Mouse (Mus musculus) intestine, embryonic 15.5 days (tissue): ENCODE measurements around the gene Comt. TPM values are rescaled to one million over a fixed set of nuclear protein-coding genes. Genes with fewer than 3 reads are reported as not detected.

ENCODE experiments used
- ATAC-seq: fragments of 200-750 bp; cut with Nextera tagmentation; 2 replicates; pipeline ENCODE4 v1.8.0; 2017; ENCODE audit warnings: moderate TSS enrichment, moderate library complexity
- H3K27ac ChIP-seq: fragments of 300-500 bp; sonication (generic); 2 replicates; pipeline ENCODE4 v1.5.1; 2015; ENCODE audit warnings: mild to moderate bottlenecking, inconsistent platforms
- H3K27me3 ChIP-seq: fragments of 300-500 bp; sonication (generic); replicated peaks from 2 replicates; pipeline ENCODE4 v1.6.1; 2015; ENCODE audit warnings: inconsistent platforms
- H3K36me3 ChIP-seq: fragments of 300-500 bp; sonication (generic); 2 replicates; pipeline ENCODE4 v1.6.1; 2015; ENCODE audit warnings: inconsistent platforms
- H3K4me1 ChIP-seq: fragments of 300-500 bp; sonication (generic); replicated peaks from 2 replicates; pipeline ENCODE4 v1.6.1; 2015; ENCODE audit warnings: inconsistent platforms
- H3K4me2 ChIP-seq: fragments of 300-500 bp; sonication (generic); replicated peaks from 2 replicates; pipeline ENCODE4 v1.6.1; 2015; ENCODE audit warnings: mild to moderate bottlenecking, inconsistent platforms
- H3K4me3 ChIP-seq: fragments of 300-500 bp; sonication (generic); replicated peaks from 2 replicates; pipeline ENCODE4 v1.5.1; 2015; ENCODE audit warnings: inconsistent platforms
- H3K9ac ChIP-seq: fragments of 300-500 bp; sonication (generic); 2 replicates; pipeline ENCODE4 v1.6.1; 2015; ENCODE audit warnings: inconsistent platforms
- H3K9me3 ChIP-seq: fragments of 300-500 bp; sonication (generic); 2 replicates; pipeline ENCODE4 v1.6.1; 2016; ENCODE audit warnings: inconsistent platforms
- WGBS: fragments of 180-500 bp; shearing (Covaris S2); methylation state at CpG from one replicate; pipeline ENCODE4 v1.1.7; 2015; 5-methylcytosine and 5-hydroxymethylcytosine counted together
- polyA plus RNA-seq: library from polyadenylated mRNA; unstranded; fragments of >200 nt; fragmentation: Nextera tagmentation; extraction: Ambion mirVana; gene quantifications from 2 replicates; pipeline ENCODE4 v1.2.1, GENCODE M21; 2015

Gene Comt
- polyA plus RNA-seq, 1 experiment from 2014 or later: 89.5 TPM

DNA sequence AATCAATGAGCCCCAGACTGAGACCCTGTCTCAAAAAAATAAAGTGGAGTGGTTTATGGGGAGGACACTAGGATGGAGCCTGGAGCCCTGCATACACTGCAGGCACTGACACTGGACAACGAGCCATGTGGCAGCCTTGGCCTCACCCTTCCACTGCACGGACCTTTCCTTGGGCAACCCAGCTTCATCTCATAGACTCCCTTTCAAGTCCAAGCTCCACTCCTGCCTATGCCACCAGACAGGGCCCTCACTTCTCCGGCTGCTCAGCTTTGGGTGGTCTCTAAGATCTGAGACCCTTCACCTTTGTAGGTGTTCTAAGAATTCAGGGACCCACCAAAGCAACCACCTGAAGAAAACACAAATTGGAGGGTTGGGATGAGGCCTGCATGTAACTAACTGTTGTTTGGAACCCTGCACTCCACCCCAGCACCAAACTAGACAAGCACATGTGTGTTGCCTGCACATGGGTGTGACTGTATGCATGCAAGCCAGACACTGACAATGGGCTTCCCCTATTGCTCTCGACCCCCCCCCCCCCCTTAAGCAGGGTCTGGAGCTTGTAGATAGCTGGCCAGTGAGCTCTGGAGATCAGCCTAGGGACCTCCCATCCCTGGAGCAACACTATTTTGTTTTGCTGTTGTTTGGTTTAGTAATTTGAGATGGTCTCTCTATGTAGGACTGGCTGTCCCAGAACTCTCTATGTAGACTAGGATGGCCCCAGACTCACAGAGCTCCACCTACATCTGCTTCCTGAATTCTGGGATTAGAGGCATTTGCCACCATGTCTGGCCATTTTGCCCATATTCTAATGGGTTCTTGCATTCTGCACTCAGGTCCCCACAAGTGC lies 7.7 kb downstream of the Comt start:
- no peaks in the 10 kb centered on the region for H3K27me3 ChIP-seq
- peaks cover 10% of the 10 kb centered on the region for H3K4me1 ChIP-seq
- H3K4me2 ChIP-seq: no peak overlapping the region
- H3K36me3 ChIP-seq: peaks cover 3% of the 10 kb centered on the region; the same call in 1 of the 2 replicates
- no peak overlapping the region for H3K4me3 ChIP-seq
- WGBS: 88% methylated on average over 4 of the region's 4 CpGs
- H3K9me3 ChIP-seq: no peaks in the 10 kb centered on the region
- no peak overlapping the region for H3K9ac ChIP-seq
- ATAC-seq: no peak
- H3K27ac ChIP-seq: no peak overlapping the region

DNA sequence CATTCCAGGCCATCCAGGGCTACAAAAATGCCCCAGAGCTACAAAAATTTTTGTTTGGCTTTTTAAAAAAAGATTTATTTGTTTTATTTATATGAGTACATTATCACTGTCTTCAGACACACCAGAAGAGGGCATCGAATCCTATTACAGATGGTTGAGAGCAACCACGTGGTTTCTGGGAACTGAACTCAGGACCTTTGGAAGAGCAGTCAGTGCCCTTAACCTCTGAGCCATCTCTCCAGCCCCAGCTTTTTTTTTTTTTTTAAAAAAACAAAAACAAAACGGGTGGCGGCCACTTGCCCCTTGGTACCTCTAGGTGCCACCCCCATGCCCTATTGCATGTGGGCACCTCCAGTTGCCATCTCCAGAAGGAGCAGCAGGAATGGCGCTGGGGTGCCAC lies 9.2 kb downstream of the Comt start:
- H3K36me3 ChIP-seq: peaks cover 7% of the 10 kb centered on the region
- 94% methylated on average over 5 of the region's 5 CpGs for WGBS
- peaks cover 9% of the 10 kb centered on the region for H3K4me1 ChIP-seq
- no peak overlapping the region for H3K4me2 ChIP-seq
- H3K4me3 ChIP-seq: no peak overlapping the region
- H3K27ac ChIP-seq: no peak overlapping the region
- H3K9ac ChIP-seq: no peak overlapping the region
- no peaks in the 10 kb centered on the region for H3K27me3 ChIP-seq
- ATAC-seq: no peak
- H3K9me3 ChIP-seq: no peaks in the 10 kb centered on the region

DNA sequence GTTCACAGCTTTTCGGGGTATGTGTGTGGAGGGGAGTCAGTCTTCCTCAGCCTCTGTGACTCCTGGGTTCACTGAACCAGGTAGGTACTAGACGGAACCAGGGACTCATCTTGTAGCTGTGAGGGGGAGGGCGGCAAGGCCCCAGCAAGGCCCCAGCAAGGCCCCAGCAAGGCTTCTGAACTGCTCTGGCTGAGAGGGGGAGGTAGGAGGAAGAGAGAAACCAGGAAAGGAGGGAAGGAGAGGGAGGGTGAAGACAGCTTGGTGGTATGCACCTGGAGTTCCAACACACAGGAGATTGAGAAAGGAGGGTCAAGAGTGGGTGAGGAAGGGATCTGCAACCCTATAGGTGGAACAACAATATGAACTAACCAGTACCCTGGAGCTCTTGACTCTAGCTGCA lies 9.8 kb downstream of the Comt start:
- no peak overlapping the region for H3K4me3 ChIP-seq
- H3K9ac ChIP-seq: no peak overlapping the region
- WGBS: 81% methylated on average over 3 of the region's 3 CpGs
- H3K4me2 ChIP-seq: no peak overlapping the region
- H3K27me3 ChIP-seq: no peaks in the 10 kb centered on the region
- peak overlapping the region; percentile 64 for H3K27ac ChIP-seq
- H3K36me3 ChIP-seq: peaks cover 4% of the 10 kb centered on the region
- H3K4me1 ChIP-seq: peaks cover 11% of the 10 kb centered on the region
- no peak for ATAC-seq
- no peaks in the 10 kb centered on the region for H3K9me3 ChIP-seq

DNA sequence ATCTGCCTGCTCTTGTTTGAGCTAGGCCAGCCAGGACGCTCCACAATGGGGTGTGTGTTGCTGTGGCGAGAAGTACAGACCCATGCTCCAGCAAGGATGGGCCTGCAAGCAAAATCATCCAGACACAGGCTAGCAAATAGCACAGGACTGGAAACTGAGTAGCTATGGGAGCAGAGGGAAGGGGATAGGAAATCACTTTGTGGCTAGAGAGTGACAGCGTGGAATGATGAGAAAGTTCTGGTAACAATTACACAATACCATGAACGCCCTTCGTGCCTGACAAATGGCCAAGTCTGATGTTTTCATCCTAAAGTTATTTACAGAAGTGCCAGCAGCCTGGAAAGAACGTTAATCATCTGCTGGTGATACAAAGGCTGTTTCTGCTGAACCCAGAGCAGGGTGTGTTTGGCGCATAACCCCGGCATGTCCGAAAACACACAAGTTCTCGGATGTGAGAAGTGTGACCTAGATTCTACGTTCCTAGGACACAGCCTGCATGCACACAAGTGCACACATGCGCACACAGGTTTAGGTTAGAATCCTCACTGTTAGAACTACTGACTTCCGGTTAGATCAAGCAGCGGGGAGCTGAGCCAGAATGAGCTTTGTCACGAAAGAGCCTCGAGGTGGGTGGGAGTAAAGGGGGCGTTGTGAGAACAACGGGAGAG lies 10.4 kb downstream of the Comt start:
- Histone ChIP-seq H3K27me3 (no peaks in the 10 kb centered on the region), H3K4me2 (peak overlapping the region; percentile 12; the same call in 1 of the 2 replicates), H3K27ac (peak overlapping the region; percentile 64), H3K36me3 (peaks cover 7% of the 10 kb centered on the region; the same call in 1 of the 2 replicates), H3K9ac (no peak overlapping the region), H3K4me1 (peaks cover 13% of the 10 kb centered on the region), H3K9me3 (no peaks in the 10 kb centered on the region), H3K4me3 (no peak overlapping the region)
- WGBS: 45% methylated on average over 18 of the region's 18 CpGs
- peak; percentile 31; the same call in 1 of the 2 replicates for ATAC-seq

DNA sequence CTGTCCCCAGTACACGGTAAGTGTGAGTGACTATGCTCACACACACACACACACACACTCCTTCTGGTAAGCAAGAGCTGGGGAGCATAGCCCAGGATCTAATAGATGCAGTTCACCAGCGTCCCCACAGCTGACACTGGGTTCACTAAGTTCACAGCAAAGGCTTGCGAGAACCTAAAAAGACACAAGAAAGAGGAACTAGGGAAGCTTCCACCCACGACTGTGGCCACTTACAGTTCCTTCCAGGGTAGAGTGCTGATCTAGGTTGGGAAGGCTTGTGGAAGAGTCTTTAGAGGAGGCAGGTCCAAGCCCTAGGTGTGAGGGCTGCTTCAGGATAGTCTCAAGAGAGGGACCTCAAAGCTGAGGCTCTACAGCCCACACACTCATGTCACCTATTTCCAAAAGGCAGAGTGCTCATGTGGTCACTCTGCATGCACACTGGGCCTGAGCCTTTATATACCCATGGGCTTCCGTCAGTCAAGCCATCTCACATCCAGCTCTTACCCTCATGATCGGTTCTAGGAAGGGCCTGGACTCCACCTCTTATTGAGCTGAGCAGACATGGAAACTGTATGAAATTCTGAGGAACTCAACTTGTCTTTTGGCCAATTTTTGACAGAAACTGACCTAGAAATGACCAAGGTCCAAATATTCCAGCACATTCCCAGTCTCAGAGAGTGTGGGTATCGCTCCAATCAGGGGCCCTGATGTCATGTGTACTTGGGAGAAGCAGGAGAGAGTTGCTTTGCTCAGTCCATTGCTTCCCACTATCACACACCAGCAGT lies 13.4 kb downstream of the Comt start:
- H3K9me3 ChIP-seq: no peaks in the 10 kb centered on the region
- no peak for ATAC-seq
- H3K4me3 ChIP-seq: no peak overlapping the region
- peaks cover 13% of the 10 kb centered on the region for H3K4me1 ChIP-seq
- 89% methylated on average over 7 of the region's 7 CpGs for WGBS
- no peak overlapping the region for H3K9ac ChIP-seq
- H3K4me2 ChIP-seq: no peak overlapping the region
- H3K36me3 ChIP-seq: peaks cover 26% of the 10 kb centered on the region
- no peaks in the 10 kb centered on the region for H3K27me3 ChIP-seq
- H3K27ac ChIP-seq: no peak overlapping the region

DNA sequence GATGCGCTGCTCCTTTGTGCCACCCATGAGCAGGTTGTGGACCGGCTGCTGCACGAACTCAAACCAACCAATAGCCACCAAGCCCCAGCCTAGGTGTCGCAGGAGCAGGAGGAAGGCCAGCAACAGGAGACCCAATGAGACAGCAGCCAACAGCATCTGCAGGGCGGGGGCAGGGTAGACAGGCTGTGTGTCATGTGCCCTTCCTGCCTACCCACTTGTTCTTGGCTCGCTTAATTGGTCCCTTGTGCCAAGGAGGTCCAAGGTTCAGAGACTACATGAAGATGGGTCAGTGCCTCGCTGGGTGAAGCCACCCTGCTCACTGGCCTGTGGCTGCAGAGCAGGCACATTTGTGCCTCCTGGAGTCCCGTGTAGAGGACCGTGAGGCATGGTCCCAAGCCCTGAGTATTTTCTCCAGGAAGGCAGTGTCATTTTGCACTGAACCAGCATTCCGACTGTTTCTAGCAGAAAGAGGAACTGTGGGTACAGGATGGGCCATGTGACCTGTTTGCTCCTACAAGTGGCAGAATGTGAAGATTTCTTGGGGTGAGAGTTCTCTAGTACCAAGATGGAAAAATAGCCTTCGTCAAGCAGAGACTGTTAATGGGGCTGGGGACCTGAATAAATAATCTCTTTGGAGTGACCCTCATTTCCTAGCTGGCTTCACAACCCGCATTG lies 14.7 kb downstream of the Comt start:
- Histone ChIP-seq H3K27ac (no peak overlapping the region), H3K4me1 (peaks cover 13% of the 10 kb centered on the region), H3K4me3 (no peak overlapping the region), H3K36me3 (peaks cover 34% of the 10 kb centered on the region), H3K4me2 (no peak overlapping the region), H3K27me3 (no peaks in the 10 kb centered on the region), H3K9ac (no peak overlapping the region), H3K9me3 (no peaks in the 10 kb centered on the region)
- no peak for ATAC-seq
- WGBS: 83% methylated on average over 12 of the region's 12 CpGs

DNA sequence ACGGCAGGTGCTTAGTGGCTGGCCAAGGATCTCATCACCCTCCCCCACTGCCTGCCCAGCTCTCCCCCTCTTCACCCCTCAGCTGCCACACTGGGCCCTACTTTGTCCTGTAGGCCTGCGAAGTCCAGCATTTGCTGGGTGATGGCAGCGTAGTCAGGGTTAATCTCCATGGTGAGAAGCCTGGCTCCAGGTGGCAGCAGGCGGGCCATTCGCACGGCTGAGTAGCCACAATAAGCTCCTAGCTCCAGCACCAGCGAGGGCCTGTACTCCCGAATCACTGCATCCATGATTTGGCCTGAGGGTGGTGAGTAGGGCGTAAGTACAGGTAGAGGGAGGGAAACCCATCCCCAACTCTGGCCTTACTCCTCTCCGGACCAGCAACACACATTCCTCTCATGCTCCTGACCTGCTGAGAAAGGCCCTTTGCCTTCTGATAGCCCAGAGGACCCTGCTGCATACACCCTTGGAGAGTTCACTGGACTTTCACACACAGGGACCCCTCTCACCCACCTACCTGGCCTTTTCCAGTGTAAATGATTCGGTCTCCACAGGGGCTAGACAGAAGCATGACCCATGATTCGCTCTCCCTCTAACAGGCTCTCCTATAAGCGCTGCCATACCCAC lies 15.5 kb downstream of the Comt start:
- Histone ChIP-seq H3K9me3 (no peaks in the 10 kb centered on the region), H3K4me3 (no peak overlapping the region), H3K4me2 (no peak overlapping the region), H3K9ac (no peak overlapping the region), H3K27ac (no peak overlapping the region), H3K36me3 (peaks cover 34% of the 10 kb centered on the region), H3K4me1 (0 out of 2 replicates have a peak, but pooled peaks cover 9% of the 10 kb centered on the region), H3K27me3 (no peaks in the 10 kb centered on the region)
- no peak for ATAC-seq
- WGBS: 84% methylated on average over 13 of the region's 13 CpGs

DNA sequence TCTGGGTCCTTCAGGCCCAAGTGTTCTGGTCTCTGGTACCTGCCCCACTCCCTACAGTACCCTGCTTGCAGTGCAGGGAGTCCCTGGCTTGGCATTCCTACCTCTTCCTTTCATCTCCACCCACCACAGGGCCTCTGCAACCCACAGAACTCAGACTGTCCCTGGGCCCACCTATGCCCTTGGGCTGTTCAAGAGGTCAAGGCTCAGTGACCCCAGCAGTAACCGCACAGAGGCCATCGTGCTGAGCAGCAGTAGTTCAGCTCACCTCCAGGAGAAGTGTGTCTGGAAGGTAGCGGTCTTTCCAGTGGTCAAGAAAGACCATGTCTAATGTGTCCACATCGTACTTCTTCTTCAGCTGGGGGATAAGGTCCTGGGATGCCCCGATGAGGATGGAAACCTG lies 16.2 kb downstream of the Comt start:
- Histone ChIP-seq H3K4me3 (no peak overlapping the region), H3K4me1 (0 out of 2 replicates have a peak, but pooled peaks cover 6% of the 10 kb centered on the region), H3K4me2 (no peak overlapping the region), H3K27ac (no peak overlapping the region), H3K9ac (no peak overlapping the region), H3K36me3 (peaks cover 34% of the 10 kb centered on the region), H3K27me3 (no peaks in the 10 kb centered on the region), H3K9me3 (no peaks in the 10 kb centered on the region)
- ATAC-seq: no peak
- 81% methylated on average over 5 of the region's 5 CpGs for WGBS

DNA sequence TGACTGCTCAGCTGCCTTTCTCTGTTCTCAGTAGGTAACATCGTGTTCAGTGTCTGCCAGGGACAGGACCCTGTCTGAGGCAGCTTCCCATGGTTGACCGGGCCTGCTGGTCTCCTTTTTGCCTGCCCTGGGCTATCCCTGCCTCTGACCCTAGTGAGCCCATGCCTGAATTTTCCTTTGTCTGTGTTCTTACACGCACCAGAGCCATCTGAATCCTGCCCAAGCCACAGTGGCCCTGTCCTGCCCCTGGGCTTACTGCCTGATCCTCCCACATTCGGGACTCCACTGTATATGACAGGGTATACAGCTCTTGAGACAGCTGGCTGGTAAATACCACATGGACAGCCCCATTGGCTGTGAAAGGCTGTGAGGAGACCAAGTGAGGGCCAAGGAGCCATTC lies 16.9 kb downstream of the Comt start:
- Histone ChIP-seq H3K36me3 (peaks cover 34% of the 10 kb centered on the region), H3K4me2 (no peak overlapping the region), H3K27ac (no peak overlapping the region), H3K4me1 (0 out of 2 replicates have a peak, but pooled peaks cover 6% of the 10 kb centered on the region), H3K4me3 (no peak overlapping the region), H3K9ac (no peak overlapping the region), H3K27me3 (no peaks in the 10 kb centered on the region), H3K9me3 (no peaks in the 10 kb centered on the region)
- no peak for ATAC-seq
- 75% methylated on average over 4 of the region's 4 CpGs for WGBS

DNA sequence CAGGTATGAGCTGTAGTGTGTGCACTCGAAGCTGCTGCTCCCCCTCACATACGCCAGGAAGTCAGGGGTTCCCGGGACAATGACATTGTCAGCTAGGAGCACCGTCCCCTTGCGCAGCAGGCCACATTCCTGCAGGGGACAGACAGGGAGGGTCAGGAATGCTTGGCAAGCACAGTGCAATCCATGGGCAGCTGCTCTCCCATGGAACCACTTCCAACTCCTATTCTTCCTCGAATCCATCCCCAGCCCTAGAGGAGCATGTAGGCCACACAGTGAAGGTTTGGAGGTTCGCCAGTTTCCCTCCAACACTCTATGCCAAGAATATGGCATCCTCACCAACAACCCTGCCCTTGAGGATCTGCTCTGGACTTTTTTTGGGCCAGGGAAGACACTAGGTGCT lies 18.7 kb downstream of the Comt start:
- Histone ChIP-seq H3K36me3 (peaks cover 30% of the 10 kb centered on the region), H3K27me3 (no peaks in the 10 kb centered on the region), H3K4me2 (no peak overlapping the region), H3K4me1 (0 out of 2 replicates have a peak, but pooled peaks cover 6% of the 10 kb centered on the region), H3K9ac (no peak overlapping the region), H3K9me3 (no peaks in the 10 kb centered on the region), H3K4me3 (no peak overlapping the region), H3K27ac (no peak overlapping the region)
- no peak for ATAC-seq
- WGBS: 67% methylated on average over 7 of the region's 7 CpGs

DNA sequence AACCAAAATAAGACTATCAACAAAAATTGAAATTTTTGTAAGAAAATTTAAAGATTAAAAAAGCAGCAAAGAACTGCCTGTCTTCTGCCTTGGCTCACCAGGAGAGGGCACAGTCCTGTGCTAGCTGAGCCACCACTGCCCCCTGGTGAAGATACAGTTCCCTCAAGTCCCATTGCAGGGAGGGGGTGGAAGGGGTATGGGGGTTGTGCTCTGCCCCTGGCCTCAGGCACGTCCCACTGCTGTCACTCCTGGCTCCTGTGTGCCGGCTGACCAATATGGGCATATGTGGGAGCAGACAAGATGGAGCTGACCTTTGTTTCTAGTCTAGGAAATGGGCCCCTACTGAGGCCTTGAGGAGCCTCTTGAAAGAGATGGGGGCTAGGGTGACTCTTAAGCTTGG lies 20.4 kb downstream of the Comt start:
- no peak overlapping the region for H3K9ac ChIP-seq
- no peaks in the 10 kb centered on the region for H3K27me3 ChIP-seq
- no peak overlapping the region for H3K4me2 ChIP-seq
- ATAC-seq: peak; percentile 73
- H3K4me3 ChIP-seq: no peak overlapping the region
- 0 out of 2 replicates have a peak, but pooled peaks cover 3% of the 10 kb centered on the region for H3K4me1 ChIP-seq
- WGBS: 26% methylated on average over 2 of the region's 2 CpGs
- H3K9me3 ChIP-seq: no peaks in the 10 kb centered on the region
- H3K36me3 ChIP-seq: peaks cover 27% of the 10 kb centered on the region
- H3K27ac ChIP-seq: no peak overlapping the region
